Mouse (Mus musculus) stomach, postnatal 0 days (tissue): ENCODE data around the gene Mgst3.

Experiments
- CTCF ChIP-seq: IDR thresholded peaks from 2 replicates; pipeline ENCODE4 v1.5.1; 2016; ENCODE audit warnings: antibody characterized with exemption, low read depth, mild to moderate bottlenecking, moderate library complexity
- EP300 ChIP-seq: optimal IDR thresholded peaks from 2 replicates; pipeline ENCODE3; 2016; ENCODE audit warnings: antibody characterized with exemption

- TF ChIP-seq CTCF: no peak
- no peak for TF ChIP-seq EP300
These were observed 3.3 kb downstream of the Mgst3 start for GRCm38 (mm10) chr1:167390381-167390780.
